Comparison of ENCODE assay signal across 8 mouse cellular contexts in genomic region chr8:71379512-71380075, GRCm38 (mm10). TPM values are rescaled to one million over a fixed set of nuclear protein-coding genes. Genes with fewer than 3 reads are reported as not detected.
DNase-seq lines count a peak whose midpoint lies in the region; ATAC-seq and TF ChIP-seq lines count a peak whose summit lies in the region.

No protein-coding gene starts in this region.

- TF ChIP-seq CTCF in heart, postnatal 0 days (IDR thresholded peaks at IDR 0.05; ENCODE audit: low read depth): no peak

- H3K9ac ChIP-seq in heart, postnatal 0 days (replicated peaks; ENCODE audit: low read depth, low read length): peak overlapping the region; percentile 80
- peak overlapping the region; percentile 91 for H3K9ac ChIP-seq in forebrain, embryonic 11.5 days (ENCODE audit: low read length)
- H3K9ac ChIP-seq in neural tube, embryonic 11.5 days (ENCODE audit: low read length): peak overlapping the region; percentile 89

- H3K4me1 ChIP-seq in heart, postnatal 0 days (ENCODE audit: control insufficient read depth, insufficient read depth): peaks cover 29% of the 10 kb centered on the region
- peaks cover 49% of the 10 kb centered on the region for H3K4me1 ChIP-seq in forebrain, embryonic 11.5 days (replicated peaks; ENCODE audit: control insufficient read depth, insufficient read depth, low read length)
- peaks cover 36% of the 10 kb centered on the region for H3K4me1 ChIP-seq in neural tube, embryonic 11.5 days (ENCODE audit: control insufficient read depth, insufficient read depth, low read length)

- intact Hi-C loops in heart, postnatal 36 days (cut with DNase I): no loop called here

- 64% methylated on average over 3 of the region's 3 CpGs for WGBS in heart, postnatal 0 days
- 34% methylated on average over 3 of the region's 3 CpGs for WGBS in forebrain, embryonic 11.5 days
- WGBS in neural tube, embryonic 11.5 days: 47% methylated on average over 3 of the region's 3 CpGs

- peak overlapping the region; percentile 47; the same call in 1 of the 2 replicates for H3K27ac ChIP-seq in heart, postnatal 0 days (ENCODE audit: low read depth)
- H3K27ac ChIP-seq in forebrain, embryonic 11.5 days (ENCODE audit: low read depth, low read length): no peak overlapping the region
- 0 out of 2 replicates have a peak overlapping the region, but pooled peaks have one; percentile 27 for H3K27ac ChIP-seq in neural tube, embryonic 11.5 days (ENCODE audit: low read depth, low read length)

- no peaks in the 10 kb centered on the region for H3K9me3 ChIP-seq in heart, postnatal 0 days (replicated peaks; ENCODE audit: control insufficient read depth, low read length)
- H3K9me3 ChIP-seq in forebrain, embryonic 11.5 days (ENCODE audit: control insufficient read depth, low read length): no peaks in the 10 kb centered on the region
- no peaks in the 10 kb centered on the region for H3K9me3 ChIP-seq in neural tube, embryonic 11.5 days (ENCODE audit: control insufficient read depth, low read length)

- H3K36me3 ChIP-seq in heart, postnatal 0 days (replicated peaks; ENCODE audit: control insufficient read depth, insufficient read depth, low read length): peaks cover 23% of the 10 kb centered on the region
- no peaks in the 10 kb centered on the region; the same call in 1 of the 2 replicates for H3K36me3 ChIP-seq in forebrain, embryonic 11.5 days (ENCODE audit: control insufficient read depth, insufficient read depth, low read length)
- no peaks in the 10 kb centered on the region for H3K36me3 ChIP-seq in neural tube, embryonic 11.5 days (ENCODE audit: control insufficient read depth, insufficient read depth, low read length)

- H3K4me2 ChIP-seq in heart, postnatal 0 days (ENCODE audit: low read depth, low read length): peak overlapping the region; percentile 100
- H3K4me2 ChIP-seq in forebrain, embryonic 11.5 days (ENCODE audit: low read depth, low read length, severe bottlenecking): peak overlapping the region; percentile 98
- peak overlapping the region; percentile 97 for H3K4me2 ChIP-seq in neural tube, embryonic 11.5 days (ENCODE audit: low read depth)

- no peak for DNase-seq in heart, postnatal 0 days (ENCODE audit: low spot score)
- DNase-seq in heart, postnatal 36 days: no peak
- DNase-seq in forebrain, embryonic 11.5 days (ENCODE audit: low spot score): no peak
- peak; percentile 67 for DNase-seq in kidney, postnatal 10 days
- no peak for DNase-seq in neural tube, embryonic 11.5 days (ENCODE audit: low spot score)
- DNase-seq in layer of hippocampus, postnatal 14 days (ENCODE audit: low spot score in 2 of 2): no peak
- no peak for DNase-seq in adrenal gland, adult 2 months
- DNase-seq in right cerebral cortex, postnatal 10 days (ENCODE audit: low spot score in 2 of 2): no peak

- no peak for TF ChIP-seq EP300 in heart, postnatal 0 days (IDR thresholded peaks at IDR 0.05; ENCODE audit: low read depth)

- ATAC-seq in heart, postnatal 0 days (ENCODE audit: insufficient read depth, low read depth): no peak
- no peak for ATAC-seq in forebrain, embryonic 11.5 days (replicated peaks; ENCODE audit: low FRiP score)
- no peak for ATAC-seq in neural tube, embryonic 11.5 days (ENCODE audit: insufficient read depth, low FRiP score, low TSS enrichment)

- peak overlapping the region; percentile 93 for H3K4me3 ChIP-seq in heart, postnatal 0 days (ENCODE audit: low read depth, low read length)
- H3K4me3 ChIP-seq in forebrain, embryonic 11.5 days (ENCODE audit: low read depth, low read length): peak overlapping the region; percentile 88
- H3K4me3 ChIP-seq in neural tube, embryonic 11.5 days (ENCODE audit: low read depth, low read length): peak overlapping the region; percentile 81

- no peaks in the 10 kb centered on the region for H3K27me3 ChIP-seq in heart, postnatal 0 days (ENCODE audit: control insufficient read depth, insufficient read depth, low read length)
- no peaks in the 10 kb centered on the region for H3K27me3 ChIP-seq in forebrain, embryonic 11.5 days (ENCODE audit: control insufficient read depth, insufficient read depth, low read length)
- H3K27me3 ChIP-seq in neural tube, embryonic 11.5 days (ENCODE audit: control insufficient read depth, insufficient read depth, low read length): no peaks in the 10 kb centered on the region

RNA-seq across cellular contexts. Expression of gene Nr2f6, which starts 2.2 kb away (rescaled TPM):
- total RNA-seq in heart, postnatal 0 days (2014; rRNA removed; ENCODE audit: low replicate concordance): 162 and 174 TPM in 2 replicates
- polyA plus RNA-seq in heart, postnatal 0 days (2015; fragmentation: Nextera tagmentation; extraction: Ambion mirVana): 38.3 and 40.5 TPM in 2 replicates
- 10 to 100 TPM; 47.6 to 53.6 TPM for total RNA-seq in heart, postnatal 36 days (2021)
- polyA plus RNA-seq in forebrain, embryonic 11.5 days (2014; fragmentation: Nextera tagmentation; extraction: Ambion mirVana): 49.1 and 51.4 TPM in 2 replicates
- 83.4 and 84.0 TPM in 2 replicates for polyA plus RNA-seq in neural tube, embryonic 11.5 days (2014; fragmentation: Nextera tagmentation; extraction: Ambion mirVana)
- 10 to 100 TPM; 33.9 to 36.7 TPM for total RNA-seq in layer of hippocampus, postnatal 14 days (2021)
- total RNA-seq in adrenal gland, adult 2 months (2021): 10 to 100 TPM; 49.7 to 71.5 TPM
- polyA plus RNA-seq in adrenal gland, adult 2 months (2012; rRNA removed): 335 and 389 TPM in 2 replicates

RNA-seq across cellular contexts. Expression of gene Ocel1, which starts 8.5 kb away (rescaled TPM):
- 10.2 and 10.6 TPM in 2 replicates for total RNA-seq in heart, postnatal 0 days (2014; rRNA removed; ENCODE audit: low replicate concordance)
- 5.7 and 5.9 TPM in 2 replicates for polyA plus RNA-seq in heart, postnatal 0 days (2015; fragmentation: Nextera tagmentation; extraction: Ambion mirVana)
- total RNA-seq in heart, postnatal 36 days (2021): 10 to 100 TPM; 11.1 to 14.9 TPM
- polyA plus RNA-seq in forebrain, embryonic 11.5 days (2014; fragmentation: Nextera tagmentation; extraction: Ambion mirVana): 2.9 and 3.3 TPM in 2 replicates
- polyA plus RNA-seq in neural tube, embryonic 11.5 days (2014; fragmentation: Nextera tagmentation; extraction: Ambion mirVana): 3.4 and 3.8 TPM in 2 replicates
- total RNA-seq in layer of hippocampus, postnatal 14 days (2021): 10 to 100 TPM; 16.0 to 18.1 TPM
- 10 to 100 TPM; 16.5 to 17.8 TPM for total RNA-seq in adrenal gland, adult 2 months (2021)
- 32.1 and 36.1 TPM in 2 replicates for polyA plus RNA-seq in adrenal gland, adult 2 months (2012; rRNA removed)

RNA-seq across cellular contexts. Expression of gene Use1, which starts 12.9 kb away (rescaled TPM):
- total RNA-seq in heart, postnatal 0 days (2014; rRNA removed; ENCODE audit: low replicate concordance): 91.3 and 127 TPM in 2 replicates
- polyA plus RNA-seq in heart, postnatal 0 days (2015; fragmentation: Nextera tagmentation; extraction: Ambion mirVana): 94.8 and 107 TPM in 2 replicates
- 100 to 1,000 TPM; 148 to 149 TPM for total RNA-seq in heart, postnatal 36 days (2021)
- polyA plus RNA-seq in forebrain, embryonic 11.5 days (2014; fragmentation: Nextera tagmentation; extraction: Ambion mirVana): 69.3 and 82.5 TPM in 2 replicates
- polyA plus RNA-seq in neural tube, embryonic 11.5 days (2014; fragmentation: Nextera tagmentation; extraction: Ambion mirVana): 78.9 and 81.5 TPM in 2 replicates
- 10 to 100 TPM; 84.9 to 96.2 TPM for total RNA-seq in layer of hippocampus, postnatal 14 days (2021)
- 100 to 1,000 TPM; 167 to 218 TPM for total RNA-seq in adrenal gland, adult 2 months (2021)
- polyA plus RNA-seq in adrenal gland, adult 2 months (2012; rRNA removed): 69.3 and 79.6 TPM in 2 replicates

RNA-seq across cellular contexts. Expression of gene Ushbp1, which starts 16.0 kb away (rescaled TPM):
- total RNA-seq in heart, postnatal 0 days (2014; rRNA removed; ENCODE audit: low replicate concordance): 23.9 and 47.3 TPM in 2 replicates
- polyA plus RNA-seq in heart, postnatal 0 days (2015; fragmentation: Nextera tagmentation; extraction: Ambion mirVana): 21.6 and 22.1 TPM in 2 replicates
- total RNA-seq in heart, postnatal 36 days (2021): 10 to 100 TPM; 28.0 to 30.4 TPM
- polyA plus RNA-seq in forebrain, embryonic 11.5 days (2014; fragmentation: Nextera tagmentation; extraction: Ambion mirVana): 4.2 and 4.5 TPM in 2 replicates
- polyA plus RNA-seq in neural tube, embryonic 11.5 days (2014; fragmentation: Nextera tagmentation; extraction: Ambion mirVana): 3.9 and 4.5 TPM in 2 replicates
- 1 to 10 TPM; 5.1 to 5.2 TPM for total RNA-seq in layer of hippocampus, postnatal 14 days (2021)
- total RNA-seq in adrenal gland, adult 2 months (2021): 10 to 100 TPM; 11.9 to 16.8 TPM
- 40.1 and 58.8 TPM in 2 replicates for polyA plus RNA-seq in adrenal gland, adult 2 months (2012; rRNA removed)

RNA-seq across cellular contexts. Expression of gene Babam1, which starts 17.1 kb away (rescaled TPM):
- total RNA-seq in heart, postnatal 0 days (2014; rRNA removed; ENCODE audit: low replicate concordance): 99.2 and 155 TPM in 2 replicates
- polyA plus RNA-seq in heart, postnatal 0 days (2015; fragmentation: Nextera tagmentation; extraction: Ambion mirVana): 60.2 and 62.5 TPM in 2 replicates
- 10 to 100 TPM; 61.2 to 67.1 TPM for total RNA-seq in heart, postnatal 36 days (2021)
- 106 and 119 TPM in 2 replicates for polyA plus RNA-seq in forebrain, embryonic 11.5 days (2014; fragmentation: Nextera tagmentation; extraction: Ambion mirVana)
- polyA plus RNA-seq in neural tube, embryonic 11.5 days (2014; fragmentation: Nextera tagmentation; extraction: Ambion mirVana): 106 and 109 TPM in 2 replicates
- total RNA-seq in layer of hippocampus, postnatal 14 days (2021): 10 to 100 TPM; 89.1 to 96.7 TPM
- 100 to 1,000 TPM; 106 to 119 TPM for total RNA-seq in adrenal gland, adult 2 months (2021)
- 143 and 164 TPM in 2 replicates for polyA plus RNA-seq in adrenal gland, adult 2 months (2012; rRNA removed)
